Mouse (Mus musculus): Measurements from ENCODE around the gene Nuak2. TPM values are rescaled to one million over a fixed set of nuclear protein-coding genes. Genes with fewer than 3 reads are reported as not detected.

The Nuak2 gene
- total RNA-seq, 2 experiments from 2014 or later, result 3.3 to 7.4 TPM

DNA sequence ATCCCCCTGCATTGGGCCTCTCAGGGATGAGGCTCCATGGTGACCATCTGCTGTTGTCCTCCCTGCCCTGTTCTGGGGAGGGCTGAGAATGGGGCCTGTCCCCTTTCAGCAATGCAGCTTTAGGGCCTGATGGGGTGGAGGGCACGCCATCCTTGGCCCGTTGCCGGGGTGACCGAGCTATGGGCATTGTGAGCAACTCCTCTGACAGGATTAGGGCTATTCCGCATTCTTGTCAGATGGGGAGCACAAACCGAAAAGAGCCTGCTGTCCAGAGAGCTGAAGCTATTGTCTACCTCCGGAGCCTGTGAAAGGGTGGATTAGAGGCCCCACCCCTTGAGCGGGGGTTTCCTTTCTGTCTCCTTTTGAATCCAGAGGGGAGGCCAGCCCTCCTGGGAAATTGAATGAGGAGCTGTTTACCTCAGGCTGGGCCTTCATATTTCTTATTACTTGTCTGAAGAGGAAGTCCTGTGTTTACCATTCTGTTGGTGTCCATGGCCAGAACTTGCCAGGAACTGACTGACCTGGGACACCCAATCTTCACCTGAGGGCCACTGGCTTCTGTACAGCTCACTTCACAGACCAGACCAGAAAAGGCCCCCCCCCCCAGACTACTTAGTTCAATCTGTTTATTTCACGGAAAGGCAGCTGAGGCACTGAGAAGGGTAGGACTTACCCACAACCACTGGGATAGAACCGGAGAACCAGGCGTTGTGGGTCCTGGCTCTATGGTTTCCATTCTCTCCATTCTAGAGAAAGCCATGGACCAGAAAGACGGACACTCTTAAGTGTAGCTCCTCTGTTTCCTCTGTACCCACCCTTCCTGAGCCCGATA, 7.0 kb downstream of the Nuak2 start:
- no peak for DNase-seq (ENCODE audit: low spot score in 2 of 2)

DNA sequence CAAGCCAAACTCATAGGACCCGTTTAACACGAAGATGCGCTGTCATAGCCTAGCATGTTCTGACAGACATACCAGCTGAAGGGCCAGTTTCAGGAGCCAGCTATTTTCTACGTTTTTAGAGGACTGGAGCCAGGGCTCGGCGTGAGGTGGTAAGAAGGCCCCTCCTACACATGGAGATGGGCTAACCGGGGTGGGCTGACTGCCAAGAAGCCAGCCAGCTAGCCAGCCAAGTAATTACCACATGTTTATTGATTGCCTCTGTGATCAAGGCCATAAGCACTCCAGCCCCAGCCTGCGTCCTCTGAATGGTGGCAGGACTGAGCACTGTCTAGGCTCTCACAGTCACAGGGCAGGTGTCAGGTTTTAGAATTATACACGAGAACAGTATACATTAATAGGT, 10.9 kb downstream of the Nuak2 start:
- DNase-seq (ENCODE audit: low spot score in 2 of 2), result no peak

DNA sequence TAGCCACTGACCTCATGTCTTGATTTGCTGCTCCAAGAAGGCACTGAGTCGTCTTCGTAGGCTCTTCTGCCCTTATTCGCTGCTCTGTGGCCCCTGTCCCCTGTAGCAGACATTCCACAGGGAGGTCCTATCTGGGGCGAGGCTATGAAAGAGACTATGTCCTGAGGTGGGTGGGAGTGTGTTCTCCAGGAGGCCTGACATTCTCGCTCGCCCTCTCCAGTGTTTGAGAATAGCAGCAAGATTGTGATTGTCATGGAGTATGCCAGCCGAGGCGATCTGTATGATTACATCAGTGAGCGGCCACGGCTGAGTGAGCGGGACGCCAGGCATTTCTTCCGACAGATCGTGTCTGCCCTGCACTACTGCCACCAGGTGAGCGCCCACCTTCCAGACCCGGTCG, 11.6 kb downstream of the Nuak2 start:
- no peak for DNase-seq (ENCODE audit: low spot score in 2 of 2)

- no peak for DNase-seq (ENCODE audit: low spot score in 2 of 2)
These were observed 12.6 kb downstream of the Nuak2 start for GRCm38 (mm10) chr1:132328565-132328964.

GRCm38 (mm10) chr1:132329656-132330055, 13.7 kb downstream of the Nuak2 start:
- no peak for DNase-seq (ENCODE audit: low spot score in 2 of 2)

- no peak for DNase-seq (ENCODE audit: low spot score in 2 of 2)
These were observed 14.5 kb downstream of the Nuak2 start for GRCm38 (mm10) chr1:132330397-132330796.

DNA sequence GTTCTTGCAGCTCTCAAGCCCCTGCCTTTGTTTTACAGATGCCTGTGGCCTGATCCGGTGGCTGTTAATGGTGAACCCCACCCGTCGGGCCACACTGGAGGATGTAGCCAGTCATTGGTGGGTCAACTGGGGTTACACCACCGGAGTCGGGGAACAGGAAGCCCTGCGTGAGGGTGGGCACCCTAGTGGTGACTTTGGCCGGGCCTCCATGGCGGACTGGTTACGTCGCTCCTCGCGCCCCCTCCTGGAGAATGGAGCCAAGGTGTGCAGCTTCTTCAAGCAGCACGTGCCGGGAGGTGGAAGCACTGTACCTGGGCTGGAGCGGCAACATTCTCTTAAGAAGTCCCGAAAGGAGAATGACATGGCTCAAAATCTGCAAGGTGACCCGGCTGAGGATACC, 15.4 kb downstream of the Nuak2 start:
- DNase-seq (ENCODE audit: low spot score in 2 of 2), result no peak

GRCm38 (mm10) chr1:132333201-132333600, 17.3 kb downstream of the Nuak2 start:
- no peak for DNase-seq (ENCODE audit: low spot score in 2 of 2)

- no peak for DNase-seq (ENCODE audit: low spot score in 2 of 2)
These were observed 17.8 kb downstream of the Nuak2 start for GRCm38 (mm10) chr1:132333675-132334141.

GRCm38 (mm10) chr1:132334178-132334801, 18.4 kb downstream of the Nuak2 start:
- no peak for DNase-seq (ENCODE audit: low spot score in 2 of 2)

- no peak for DNase-seq (ENCODE audit: low spot score in 2 of 2)
These were observed 19.5 kb downstream of the Nuak2 start for GRCm38 (mm10) chr1:132335378-132335965.

- no peak for DNase-seq (ENCODE audit: low spot score in 2 of 2)
These were observed 21.0 kb downstream of the Nuak2 start for GRCm38 (mm10) chr1:132336921-132337320.

DNA sequence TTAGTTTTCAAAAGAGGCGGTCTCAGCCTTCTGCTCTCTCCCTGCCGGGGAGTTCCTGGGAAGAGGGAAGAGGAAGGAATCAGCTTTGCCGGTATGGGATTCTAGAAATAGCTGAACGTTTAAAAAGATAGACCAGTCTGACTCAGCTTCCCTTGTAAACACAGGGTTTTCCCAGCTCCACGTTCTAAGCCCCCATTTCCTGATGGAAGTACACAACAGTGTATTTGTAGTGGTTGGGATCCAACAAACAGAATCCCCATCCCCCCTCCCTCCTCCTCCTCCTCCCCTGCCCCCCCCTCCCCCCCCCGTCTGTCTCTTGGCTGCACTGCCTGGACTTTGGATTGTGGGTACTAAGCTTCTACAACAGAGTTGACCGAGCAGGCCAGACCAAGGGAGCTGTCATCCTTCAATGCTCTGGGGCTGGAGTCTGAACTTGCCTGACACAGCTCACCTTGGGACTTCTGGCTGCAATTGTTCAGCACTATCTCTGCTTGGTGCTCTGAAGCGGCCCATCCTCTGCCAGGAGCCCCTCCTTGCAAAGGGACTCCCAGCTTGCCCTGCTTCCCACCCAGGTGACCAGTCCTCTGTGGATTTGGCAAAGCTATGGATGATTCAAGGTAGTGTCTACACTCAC, 22.2 kb downstream of the Nuak2 start:
- DNase-seq (ENCODE audit: low spot score in 2 of 2), result no peak

- no peak for DNase-seq (ENCODE audit: low spot score in 2 of 2)
These were observed 26.0 kb downstream of the Nuak2 start for GRCm38 (mm10) chr1:132341731-132342501.

DNA sequence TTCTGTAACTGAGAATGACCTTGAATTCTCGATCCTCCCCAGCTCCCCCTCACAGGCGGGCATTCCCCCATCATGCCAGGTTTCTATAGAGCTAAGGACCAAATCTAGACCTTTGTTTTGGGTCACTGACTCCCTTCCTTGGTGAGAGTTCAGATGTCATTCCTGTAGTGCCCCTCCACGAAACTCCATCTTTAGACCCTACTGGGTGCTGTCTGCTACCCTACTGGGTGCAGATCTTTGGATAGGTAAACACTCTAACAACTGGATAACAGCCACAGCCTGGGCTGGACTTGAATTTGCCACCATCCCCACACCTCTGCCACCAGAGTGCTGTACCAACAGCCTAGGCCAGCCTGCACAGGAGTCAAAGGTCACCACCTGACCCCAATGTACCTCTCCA, 26.6 kb downstream of the Nuak2 start:
- no peak for DNase-seq (ENCODE audit: low spot score in 2 of 2)

DNA sequence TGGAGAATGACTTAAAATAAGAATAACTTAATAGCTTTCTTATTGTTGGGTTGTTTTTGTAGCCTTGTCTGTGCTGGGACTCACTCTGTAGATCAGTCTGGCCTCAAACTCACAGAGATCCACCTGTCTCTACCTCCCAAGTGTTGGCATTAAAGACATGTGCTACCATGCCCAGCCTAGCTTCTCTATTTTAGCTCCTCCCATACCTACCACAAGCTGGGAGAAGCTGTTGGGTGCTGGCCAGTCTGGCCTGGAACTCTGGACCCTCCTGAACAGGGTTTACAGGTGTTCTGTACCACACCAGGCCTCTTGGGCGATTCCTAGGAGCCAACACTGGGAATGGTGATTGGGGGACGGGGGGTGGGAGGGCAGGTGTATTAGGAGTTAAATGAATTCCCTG, 27.3 kb downstream of the Nuak2 start:
- no peak for DNase-seq (ENCODE audit: low spot score in 2 of 2)

- no peak for DNase-seq (ENCODE audit: low spot score in 2 of 2)
These were observed 27.7 kb downstream of the Nuak2 start for GRCm38 (mm10) chr1:132343656-132344055.

- no peak for DNase-seq (ENCODE audit: low spot score in 2 of 2)
These were observed 29.6 kb downstream of the Nuak2 start for GRCm38 (mm10) chr1:132345514-132345913.

DNA sequence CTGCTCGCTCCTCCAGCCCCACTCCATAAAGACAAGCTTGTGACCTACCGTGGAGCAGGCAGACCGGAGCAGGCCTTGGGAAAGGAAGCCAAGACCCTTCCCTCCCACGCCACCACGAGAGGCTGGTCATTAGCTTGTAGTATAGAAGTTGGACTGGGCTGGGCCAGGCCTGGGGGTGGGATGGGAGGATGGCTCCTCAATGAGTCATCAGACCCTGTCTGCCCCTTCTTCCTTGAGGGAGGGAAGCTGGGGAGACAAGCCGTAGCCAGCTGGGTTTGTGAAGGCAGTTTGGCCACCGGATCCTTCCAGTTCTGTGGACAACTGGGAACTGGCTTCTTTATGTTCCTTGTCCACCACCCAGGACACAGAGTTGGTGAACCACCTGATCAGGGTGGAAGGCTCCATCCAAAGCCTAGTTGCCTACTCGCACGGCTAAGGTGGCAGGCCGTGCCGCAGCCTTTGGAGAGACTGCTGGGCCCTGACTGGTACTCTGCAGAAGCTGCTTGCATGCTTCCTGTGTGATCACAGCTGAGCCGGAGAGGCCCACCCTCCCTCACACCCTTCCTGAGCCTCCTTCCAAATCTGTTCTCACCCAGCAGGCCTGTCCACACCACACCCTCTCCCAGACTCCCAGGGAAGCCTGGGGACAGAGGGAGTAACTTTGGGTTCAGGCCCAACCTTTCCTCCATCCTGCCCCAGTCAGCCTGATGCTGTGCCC, 30.4 kb downstream of the Nuak2 start:
- DNase-seq (ENCODE audit: low spot score in 2 of 2), result no peak

DNA sequence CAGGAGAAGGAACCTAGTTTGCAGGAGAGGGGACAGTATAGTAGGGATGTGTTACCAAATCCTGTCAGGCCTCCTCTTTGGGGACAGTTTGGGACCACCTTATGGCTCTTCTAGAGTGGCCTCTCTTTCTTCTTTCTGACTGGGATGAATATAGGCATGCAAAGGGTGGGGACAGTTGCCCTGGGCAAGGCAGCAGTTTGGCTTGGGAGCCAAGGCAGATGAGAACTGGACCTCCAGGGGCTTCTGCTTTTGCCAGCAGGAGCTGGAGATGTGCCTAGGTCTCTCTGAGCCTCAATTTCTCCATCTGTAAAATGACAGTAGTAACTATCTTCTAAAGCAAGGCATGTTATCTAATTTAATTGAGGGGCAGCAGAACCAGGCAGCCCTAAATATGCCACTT, 31.0 kb downstream of the Nuak2 start:
- DNase-seq (ENCODE audit: low spot score in 2 of 2), result no peak

Measured in adrenal gland, postnatal 4 days (tissue).